Mouse (Mus musculus) stomach, embryonic 14.5 days (tissue): ENCODE results near the gene Cyp1a1. TPM values are rescaled to one million over a fixed set of nuclear protein-coding genes. Genes with fewer than 3 reads are reported as not detected.

Source experiments
- ATAC-seq: fragments of 200-750 bp; cut with Nextera tagmentation; 2 replicates; pipeline ENCODE4 v1.8.0; 2017; ENCODE audit warnings: low read depth, moderate TSS enrichment; ENCODE audit not compliant: insufficient number of reproducible peaks, insufficient read depth, low FRiP score
- H3K27ac ChIP-seq: fragments of 300-500 bp; sonication (generic); 2 replicates; pipeline ENCODE4 v1.5.1; 2014; ENCODE audit warnings: mild to moderate bottlenecking, low read length, moderate library complexity, mixed read lengths
- H3K27me3 ChIP-seq: fragments of 300-500 bp; sonication (generic); 2 replicates; pipeline ENCODE4 v1.6.1; 2014; ENCODE audit warnings: low read length, control low read depth, mixed read lengths; ENCODE audit not compliant: control insufficient read depth, insufficient read depth
- H3K36me3 ChIP-seq: fragments of 300-500 bp; sonication (generic); 2 replicates; pipeline ENCODE4 v1.6.1; 2014; ENCODE audit warnings: mild to moderate bottlenecking, control low read depth, low read length, moderate library complexity, mixed read lengths; ENCODE audit not compliant: control insufficient read depth, insufficient read depth
- H3K4me1 ChIP-seq: fragments of 300-500 bp; sonication (generic); 2 replicates; pipeline ENCODE4 v1.6.1; 2014; ENCODE audit warnings: low read length, control low read depth, mixed read lengths; ENCODE audit not compliant: control insufficient read depth, insufficient read depth
- H3K4me2 ChIP-seq: fragments of 300-500 bp; sonication (generic); replicated peaks from 2 replicates; pipeline ENCODE4 v1.6.1; 2014; ENCODE audit warnings: low read depth, low read length, control low read depth
- H3K4me3 ChIP-seq: fragments of 300-500 bp; sonication (generic); 2 replicates; pipeline ENCODE4 v1.5.1; 2014; ENCODE audit warnings: low read depth, low read length, control low read depth
- H3K9ac ChIP-seq: fragments of 300-500 bp; sonication (generic); replicated peaks from 2 replicates; pipeline ENCODE4 v1.6.1; 2014; ENCODE audit warnings: low read depth, mild to moderate bottlenecking, control low read depth, low read length, moderate library complexity, mixed read lengths
- H3K9me3 ChIP-seq: fragments of 300-500 bp; sonication (generic); 2 replicates; pipeline ENCODE4 v1.6.1; 2016; ENCODE audit warnings: low read depth, low read length, control low read depth; ENCODE audit not compliant: control insufficient read depth
- WGBS: fragments of 180-500 bp; shearing (Covaris S2); extraction: QIAGEN DNeasy Blood & Tissue Kit; methylation state at CpG from one replicate; pipeline ENCODE4 v1.1.7; 2014; 5-methylcytosine and 5-hydroxymethylcytosine counted together
- polyA plus RNA-seq: library from polyadenylated mRNA; unstranded; fragments of >200 nt; fragmentation: Nextera tagmentation; extraction: Ambion mirVana; gene quantifications from 2 replicates; pipeline ENCODE4 v1.2.1, GENCODE M21; 2014

The Cyp1a1 gene
- polyA plus RNA-seq, 1 experiment from 2014 or later: not detected

DNA sequence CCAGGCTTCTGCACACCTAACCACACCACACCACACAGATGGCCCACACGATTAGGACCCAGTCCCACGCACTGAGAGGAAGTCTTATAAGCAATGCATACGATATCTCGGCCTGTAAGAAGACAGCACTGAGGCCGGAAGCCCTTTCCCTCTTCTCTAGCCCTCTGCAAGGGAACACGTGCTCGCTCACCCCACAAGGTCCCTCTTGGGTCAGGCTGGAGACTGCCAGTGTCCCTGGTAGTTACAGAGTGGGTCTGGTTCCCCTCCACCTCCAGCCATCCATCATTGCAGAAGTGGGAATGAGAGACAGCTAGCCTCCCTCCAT lies 43.9 kb upstream of the Cyp1a1 start:
- H3K4me2 ChIP-seq: peak overlapping the region; percentile 94
- peaks cover 64% of the 10 kb centered on the region for H3K4me1 ChIP-seq
- no peak for ATAC-seq
- peak overlapping the region; percentile 95 for H3K4me3 ChIP-seq
- WGBS: 44% methylated on average over 7 of the region's 7 CpGs
- H3K36me3 ChIP-seq: no peaks in the 10 kb centered on the region
- no peaks in the 10 kb centered on the region for H3K27me3 ChIP-seq
- peak overlapping the region; percentile 100; the same call in 1 of the 2 replicates for H3K9ac ChIP-seq
- H3K9me3 ChIP-seq: no peaks in the 10 kb centered on the region
- H3K27ac ChIP-seq: no peak overlapping the region; the same call in 1 of the 2 replicates

DNA sequence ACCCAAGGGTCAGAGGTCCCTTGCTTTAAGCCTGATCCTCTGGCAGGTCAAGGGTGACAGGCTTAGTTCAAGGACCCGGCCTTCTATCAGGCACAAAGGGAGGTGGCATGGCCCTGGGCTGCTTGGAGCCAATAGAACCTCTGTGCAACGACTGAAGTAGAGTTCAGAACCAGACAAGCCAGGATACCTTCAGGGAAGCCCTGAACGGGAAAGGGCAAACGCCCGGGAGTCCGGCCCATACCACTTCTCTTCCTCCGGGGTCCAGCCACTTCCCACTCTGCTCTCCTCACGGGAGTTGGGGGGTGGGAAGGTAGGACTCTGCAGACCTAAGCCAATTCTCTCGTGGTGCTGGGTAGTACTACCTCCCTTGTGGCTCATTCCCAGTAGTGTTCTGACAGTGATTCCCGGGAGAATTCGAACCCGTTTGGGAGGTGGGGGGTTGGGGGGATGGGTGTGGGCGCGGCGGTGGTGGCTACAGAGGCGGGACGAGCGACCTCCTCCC lies 43.2 kb upstream of the Cyp1a1 start:
- under 1% methylated on average over 18 of the region's 18 CpGs for WGBS
- Histone ChIP-seq H3K27me3 (no peaks in the 10 kb centered on the region), H3K27ac (peak overlapping the region; percentile 97), H3K36me3 (no peaks in the 10 kb centered on the region), H3K9ac (peak overlapping the region; percentile 100), H3K4me2 (peak overlapping the region; percentile 94), H3K4me3 (peak overlapping the region; percentile 95), H3K4me1 (peaks cover 57% of the 10 kb centered on the region), H3K9me3 (no peaks in the 10 kb centered on the region)
- no peak for ATAC-seq

DNA sequence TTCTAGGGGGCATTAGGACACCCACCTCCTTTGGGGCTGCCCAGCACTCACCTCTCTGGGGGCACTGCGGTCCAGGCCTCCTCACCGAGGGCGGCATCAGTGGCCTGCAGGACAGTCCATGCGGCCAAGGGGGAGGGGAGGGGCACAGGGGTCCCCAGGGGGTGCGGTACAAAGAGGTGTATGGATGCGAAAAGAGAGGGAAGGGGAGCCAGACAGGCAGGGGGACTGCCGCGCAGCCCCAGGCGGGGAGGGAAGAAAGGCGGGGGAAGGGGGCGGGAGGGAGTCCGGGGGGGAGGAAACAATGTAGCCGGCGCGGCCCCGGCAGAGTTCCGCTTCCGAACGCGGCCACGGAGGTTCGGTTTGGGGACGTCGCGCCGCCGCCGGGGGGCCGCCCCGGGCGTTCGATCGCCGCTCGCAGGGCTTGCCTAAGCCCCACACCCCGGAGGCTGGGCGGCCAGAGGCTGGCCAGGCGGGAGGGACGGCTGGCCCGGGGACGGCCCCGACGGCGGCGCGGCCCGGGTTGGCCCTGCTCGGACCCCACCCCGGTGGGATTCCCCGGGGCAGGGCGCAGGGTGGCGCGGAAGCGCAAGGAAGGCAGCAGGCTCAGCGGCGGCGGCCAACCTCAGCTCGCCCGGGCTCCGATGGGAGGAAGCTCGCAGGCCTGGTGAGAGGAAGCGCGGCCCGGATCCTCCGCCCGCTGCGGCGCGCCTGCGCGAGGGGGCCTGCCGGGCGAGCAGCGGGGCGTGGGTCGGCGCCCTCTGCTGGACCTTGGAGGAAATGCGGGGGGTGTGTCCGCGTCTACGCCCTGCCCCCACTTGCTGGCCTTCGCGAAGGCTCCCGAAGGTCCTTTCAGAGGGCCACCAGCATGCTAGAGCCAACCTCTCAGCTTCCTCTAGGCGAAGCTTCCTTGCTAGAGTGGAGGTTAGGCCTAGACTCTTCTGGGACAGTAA lies 42.5 kb upstream of the Cyp1a1 start:
- peak overlapping the region; percentile 95 for H3K4me3 ChIP-seq
- no peaks in the 10 kb centered on the region for H3K36me3 ChIP-seq
- ATAC-seq: peak; percentile 78
- H3K4me2 ChIP-seq: peak overlapping the region; percentile 94
- H3K9ac ChIP-seq: peak overlapping the region; percentile 100
- peak overlapping the region; percentile 97 for H3K27ac ChIP-seq
- peaks cover 50% of the 10 kb centered on the region for H3K4me1 ChIP-seq
- no peaks in the 10 kb centered on the region for H3K9me3 ChIP-seq
- no peaks in the 10 kb centered on the region for H3K27me3 ChIP-seq
- WGBS: under 1% methylated on average over 70 of the region's 85 CpGs

DNA sequence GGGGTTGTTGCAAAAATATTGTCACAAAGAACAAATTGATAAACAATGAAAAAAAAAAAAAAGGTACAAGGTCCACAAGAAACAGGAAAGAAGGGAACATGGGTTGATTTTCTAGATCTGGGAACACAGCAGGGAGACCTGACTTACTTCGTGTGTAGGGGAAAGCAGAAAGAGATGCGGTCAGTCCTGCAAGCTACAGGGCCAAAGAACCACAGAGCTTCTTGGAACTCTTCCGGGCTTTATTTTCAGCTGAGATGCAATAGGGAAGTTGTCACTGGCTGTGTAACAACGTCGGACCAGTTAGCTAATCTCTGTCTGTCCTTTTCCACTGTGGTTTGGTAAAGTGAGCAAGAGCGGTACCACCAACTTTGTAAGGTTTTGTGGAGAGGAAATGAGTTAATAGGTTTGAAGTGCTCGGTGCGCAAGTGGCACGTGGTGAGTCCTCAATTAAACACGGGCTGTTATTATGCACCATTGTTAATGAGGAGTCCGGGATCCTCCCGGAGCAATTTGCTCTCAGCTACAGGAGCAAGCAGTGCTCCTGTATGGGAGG lies 41.1 kb upstream of the Cyp1a1 start:
- WGBS: 75% methylated on average over 12 of the region's 12 CpGs
- no peaks in the 10 kb centered on the region for H3K36me3 ChIP-seq
- H3K4me3 ChIP-seq: no peak overlapping the region
- H3K27me3 ChIP-seq: no peaks in the 10 kb centered on the region
- peaks cover 41% of the 10 kb centered on the region for H3K4me1 ChIP-seq
- ATAC-seq: no peak
- no peak overlapping the region for H3K9ac ChIP-seq
- no peak overlapping the region for H3K4me2 ChIP-seq
- H3K9me3 ChIP-seq: no peaks in the 10 kb centered on the region
- peak overlapping the region; percentile 52; the same call in 1 of the 2 replicates for H3K27ac ChIP-seq

DNA sequence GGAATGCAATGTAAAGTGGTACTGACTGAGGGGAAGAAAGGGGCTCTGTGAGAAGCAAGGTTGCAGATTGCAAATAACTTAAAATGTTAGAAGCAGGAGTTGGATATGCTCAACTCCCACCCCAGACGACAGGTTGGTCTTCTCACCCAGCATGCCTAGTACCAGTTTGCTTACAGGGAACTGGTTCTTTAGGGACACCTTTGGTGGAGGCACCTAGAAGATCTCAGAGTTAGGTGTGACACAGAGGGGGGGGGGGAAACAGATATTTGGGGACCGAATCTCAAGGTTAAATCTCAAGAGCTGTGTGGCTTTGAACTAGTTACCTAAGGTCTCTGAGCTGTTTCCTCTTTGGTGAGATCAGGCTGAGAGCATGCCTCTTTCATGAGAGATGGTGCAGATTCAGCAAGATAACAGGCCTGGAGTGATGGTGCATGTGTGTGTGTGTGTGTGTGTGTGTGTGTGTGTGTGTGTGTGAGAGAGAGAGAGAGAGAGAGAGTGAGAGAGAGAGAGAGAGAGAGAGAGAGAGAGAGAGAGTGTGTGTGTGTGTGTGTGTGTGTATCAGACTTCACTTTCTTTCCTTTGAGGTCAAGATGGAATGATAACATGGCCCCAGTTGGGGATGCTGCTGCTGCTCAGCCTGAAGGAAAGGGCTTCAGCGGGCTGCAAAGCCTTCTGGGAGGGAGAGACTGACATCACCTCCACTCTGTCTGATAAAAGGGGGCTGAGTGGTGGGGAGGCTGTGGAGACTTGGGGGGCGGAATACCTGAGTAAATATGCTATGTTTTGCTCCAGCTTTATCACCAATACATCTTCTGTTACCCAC lies 40.2 kb upstream of the Cyp1a1 start:
- Histone ChIP-seq H3K4me3 (no peak overlapping the region), H3K9me3 (no peaks in the 10 kb centered on the region), H3K4me1 (peaks cover 34% of the 10 kb centered on the region), H3K4me2 (no peak overlapping the region), H3K27ac (peak overlapping the region; percentile 52; the same call in 1 of the 2 replicates), H3K36me3 (no peaks in the 10 kb centered on the region), H3K9ac (no peak overlapping the region), H3K27me3 (no peaks in the 10 kb centered on the region)
- 62% methylated on average over 4 of the region's 4 CpGs for WGBS
- peak; percentile 23; the same call in 1 of the 2 replicates for ATAC-seq

DNA sequence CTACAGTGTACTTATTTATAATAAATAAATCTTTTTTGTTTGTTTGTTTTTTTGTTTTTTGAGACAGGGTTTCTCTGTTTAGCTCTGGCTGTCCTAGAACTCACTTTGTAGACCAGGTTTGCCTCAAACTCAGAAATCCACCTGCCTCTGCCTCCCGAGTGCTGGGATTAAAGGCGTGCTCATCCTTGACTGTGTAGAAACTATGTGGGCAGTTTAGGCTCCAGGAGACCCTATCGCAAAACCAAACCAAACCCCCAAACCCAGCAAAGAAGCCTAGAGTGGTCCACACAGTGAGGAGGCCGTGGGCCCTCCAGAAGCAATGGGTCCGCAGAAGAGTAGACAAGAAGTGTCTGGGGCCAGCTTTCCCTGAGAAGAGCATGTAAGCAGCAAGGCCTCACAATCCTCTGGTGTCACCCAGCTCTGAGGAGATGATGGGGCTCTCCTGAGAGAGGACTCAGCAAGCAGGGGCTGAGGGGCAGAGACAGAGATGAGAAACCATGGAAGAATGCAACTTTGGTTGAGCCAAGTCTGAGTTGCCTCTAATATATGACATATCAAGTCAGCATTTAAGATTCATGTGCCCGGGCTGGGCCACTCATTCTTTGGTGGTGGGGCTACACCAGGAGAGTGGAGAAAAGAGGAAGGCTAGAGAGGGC lies 37.5 kb upstream of the Cyp1a1 start:
- Histone ChIP-seq H3K9ac (no peak overlapping the region), H3K27ac (no peak overlapping the region; the same call in 1 of the 2 replicates), H3K36me3 (no peaks in the 10 kb centered on the region), H3K4me3 (no peak overlapping the region), H3K4me2 (no peak overlapping the region), H3K9me3 (no peaks in the 10 kb centered on the region), H3K4me1 (peaks cover 14% of the 10 kb centered on the region), H3K27me3 (no peaks in the 10 kb centered on the region)
- ATAC-seq: no peak
- 90% methylated on average over 6 of the region's 6 CpGs for WGBS

DNA sequence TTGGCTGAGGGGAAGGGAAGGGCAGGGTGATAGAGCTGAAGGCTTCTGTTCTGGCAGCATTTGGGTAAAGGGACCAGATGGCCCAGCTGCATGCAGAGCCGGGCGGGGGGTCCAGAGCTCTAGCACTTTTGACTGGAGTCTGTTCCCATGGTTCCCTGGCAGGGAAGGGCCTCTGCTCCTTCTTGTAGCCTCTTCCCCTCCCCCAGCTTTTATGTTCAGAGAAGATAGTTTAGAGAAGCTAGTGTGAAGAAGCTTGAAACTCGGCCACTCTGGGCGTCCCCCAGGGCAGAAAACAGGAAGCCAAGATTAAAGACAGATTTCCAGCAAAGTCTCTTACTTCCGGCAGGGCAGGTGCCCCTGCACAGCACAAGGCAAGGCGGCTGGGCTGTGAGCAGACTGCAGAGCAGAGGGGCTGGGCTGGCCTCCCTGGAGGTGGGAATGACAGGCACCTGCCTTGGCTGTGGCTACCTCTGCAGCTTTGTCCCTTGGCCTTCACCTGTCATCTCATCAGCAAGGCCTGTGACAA lies 36.9 kb upstream of the Cyp1a1 start:
- Histone ChIP-seq H3K4me3 (no peak overlapping the region), H3K4me2 (no peak overlapping the region), H3K4me1 (peaks cover 14% of the 10 kb centered on the region), H3K9ac (no peak overlapping the region), H3K9me3 (no peaks in the 10 kb centered on the region), H3K36me3 (no peaks in the 10 kb centered on the region), H3K27me3 (no peaks in the 10 kb centered on the region), H3K27ac (peak overlapping the region; percentile 33; the same call in 1 of the 2 replicates)
- 15% methylated on average over 6 of the region's 6 CpGs for WGBS
- no peak for ATAC-seq
